Mouse (Mus musculus) cerebellum, adult 2 months (tissue): ENCODE data around the gene Crlf1.

ENCODE experiments used
- CTCF ChIP-seq: fragments of 200-500 bp; IDR thresholded peaks from 2 replicates; pipeline ENCODE4 v1.5.1; 2011; ENCODE audit warnings: low read depth, mild to moderate bottlenecking, control low read depth, low read length, moderate library complexity, borderline replicate concordance; ENCODE audit not compliant: insufficient read depth
- POLR2A ChIP-seq: fragments of 200-500 bp; IDR thresholded peaks from 2 replicates; pipeline ENCODE4 v1.6.1; 2011; ENCODE audit warnings: low read length, control low read depth, borderline replicate concordance; ENCODE audit not compliant: insufficient read depth

GRCm38 (mm10) chr8:70443326-70443725 lies 49.6 kb upstream of the Crlf1 start:
- TF ChIP-seq CTCF (no peak), POLR2A (no peak)
